ENCODE assay signal across 24 mouse cellular contexts in the genomic region with DNA sequence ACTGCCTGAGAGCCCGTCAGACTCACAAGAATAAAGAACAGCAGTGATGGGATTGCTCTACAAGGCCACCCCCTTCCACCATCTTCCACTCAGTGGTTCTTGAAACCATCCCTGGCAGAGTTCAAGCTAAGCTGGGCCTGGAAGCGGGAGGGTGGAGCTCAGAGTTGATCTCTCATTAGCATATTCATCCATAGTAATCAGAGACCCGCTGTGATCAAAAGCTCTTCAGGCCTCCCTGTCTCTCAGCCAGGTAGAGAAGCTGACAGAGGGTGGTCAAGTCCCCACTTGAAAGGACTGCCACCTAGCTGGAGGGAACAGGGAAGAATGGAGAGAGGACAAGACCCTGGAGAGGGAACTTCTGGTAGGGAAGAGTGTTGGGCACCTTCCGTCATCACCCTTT. TPM values are rescaled to one million over a fixed set of nuclear protein-coding genes. Genes with fewer than 3 reads are reported as not detected.
DNase-seq lines count a peak whose midpoint lies in the region; ATAC-seq lines count a peak whose summit lies in the region.
"Had no signal": no experiment of that assay in that cellular context is flagged by ENCODE, and none has a peak within 500 bp of the region (broad histone marks: within the 10 kb centered on the region; RNA-seq: fewer than 3 reads in every experiment).

No protein-coding gene starts in this region.

- H3K36me3 ChIP-seq in forebrain, embryonic 13.5 days (ENCODE audit: poor library complexity, severe bottlenecking), result peaks cover 55% of the 10 kb centered on the region
- H3K36me3 ChIP-seq in forebrain, embryonic 16.5 days (ENCODE audit: control insufficient read depth, insufficient read depth), result 0 out of 2 replicates have a peak, but pooled peaks cover 3% of the 10 kb centered on the region
- H3K36me3 ChIP-seq in heart, embryonic 12.5 days, result peaks cover 16% of the 10 kb centered on the region
- H3K36me3 ChIP-seq: G1E had no signal

- no peak overlapping the region for H3K4me3 ChIP-seq in forebrain, embryonic 13.5 days
- H3K4me3 ChIP-seq in forebrain, embryonic 16.5 days (replicated peaks; ENCODE audit: low read length), result no peak overlapping the region
- no peak overlapping the region for H3K4me3 ChIP-seq in heart, embryonic 12.5 days

- ATAC-seq in forebrain, embryonic 13.5 days, result no peak
- no peak for ATAC-seq in forebrain, embryonic 16.5 days
- ATAC-seq in heart, embryonic 12.5 days (ENCODE audit: insufficient number of reproducible peaks, low FRiP score), result no peak
- ATAC-seq: activated CD4-positive, CD25-positive, alpha-beta regulatory T cell, adult 4 months; CD4-positive, CD25-positive, alpha-beta regulatory T cell, adult 4 months; Patski had no signal

- no peaks in the 10 kb centered on the region for H3K27me3 ChIP-seq in forebrain, embryonic 13.5 days
- no peaks in the 10 kb centered on the region for H3K27me3 ChIP-seq in forebrain, embryonic 16.5 days (replicated peaks; ENCODE audit: control insufficient read depth, insufficient read depth, low read length)
- peaks cover 11% of the 10 kb centered on the region for H3K27me3 ChIP-seq in heart, embryonic 12.5 days (replicated peaks)
- H3K27me3 ChIP-seq: Patski had no signal

- H3K27ac ChIP-seq in forebrain, embryonic 13.5 days, result no peak overlapping the region
- no peak overlapping the region for H3K27ac ChIP-seq in forebrain, embryonic 16.5 days (ENCODE audit: low read length)
- H3K27ac ChIP-seq in heart, embryonic 12.5 days (ENCODE audit: poor library complexity, severe bottlenecking), result no peak overlapping the region

- peaks cover 4% of the 10 kb centered on the region; the same call in 1 of the 2 replicates for H3K4me1 ChIP-seq in forebrain, embryonic 13.5 days
- no peaks in the 10 kb centered on the region for H3K4me1 ChIP-seq in forebrain, embryonic 16.5 days (replicated peaks; ENCODE audit: control insufficient read depth, insufficient read depth, low read length)
- H3K4me1 ChIP-seq in heart, embryonic 12.5 days (replicated peaks), result no peaks in the 10 kb centered on the region; the same call in 1 of the 2 replicates

- 50% methylated on average over 4 of the region's 4 CpGs for WGBS in forebrain, embryonic 13.5 days
- WGBS in forebrain, embryonic 16.5 days, result 38% methylated on average over 4 of the region's 4 CpGs
- 50% methylated on average over 4 of the region's 4 CpGs for WGBS in heart, embryonic 12.5 days

- 0 out of 2 replicates have a peak overlapping the region, but pooled peaks have one; percentile 6 for H3K9ac ChIP-seq in forebrain, embryonic 13.5 days
- no peak overlapping the region for H3K9ac ChIP-seq in forebrain, embryonic 16.5 days (replicated peaks; ENCODE audit: low read depth, low read length)
- no peak overlapping the region for H3K9ac ChIP-seq in heart, embryonic 12.5 days

- no peaks in the 10 kb centered on the region for H3K9me3 ChIP-seq in forebrain, embryonic 13.5 days (replicated peaks)
- H3K9me3 ChIP-seq in forebrain, embryonic 16.5 days (ENCODE audit: control insufficient read depth, low read length), result no peaks in the 10 kb centered on the region
- no peaks in the 10 kb centered on the region for H3K9me3 ChIP-seq in heart, embryonic 12.5 days (replicated peaks)
- H3K9me3 ChIP-seq: G1E had no signal

- H3K4me2 ChIP-seq in forebrain, embryonic 13.5 days, result no peak overlapping the region
- no peak overlapping the region for H3K4me2 ChIP-seq in forebrain, embryonic 16.5 days (ENCODE audit: low read length)
- no peak overlapping the region for H3K4me2 ChIP-seq in heart, embryonic 12.5 days

- DNase-seq in ES-CJ7 (ENCODE audit: low read depth, low spot score), result peak; percentile 82
- peak; percentile 59 for DNase-seq in R1 (ENCODE audit: low read depth, low spot score)
- DNase-seq in ZHBTc4 (ENCODE audit: low read depth, low spot score), result peak; percentile 84
- DNase-seq in adrenal gland, adult 2 months, result no peak
- DNase-seq in gastrocnemius, postnatal 4 days (ENCODE audit: low spot score in 2 of 2), result no peak
- DNase-seq: adrenal gland, adult 8-10 months; adrenal gland, postnatal 10 days; adrenal gland, postnatal 14 days; adrenal gland, postnatal 25 days; adrenal gland, postnatal 36 days; B cell, adult 2 months; cerebellum, adult 11 months; cerebellum, adult 11-12 months; cerebellum, adult 18-20 months; cerebellum, adult 2 months; cerebellum, adult 8-10 months; cerebellum, adult 9-10 months had no signal

RNA-seq across cellular contexts. Expression of a gene that starts 8.0 kb away (rescaled TPM):
- 2.1 and 2.6 TPM in 2 replicates for polyA plus RNA-seq in forebrain, embryonic 13.5 days (2015; fragmentation: Nextera tagmentation; extraction: Ambion mirVana)
- 2.7 and 3.7 TPM in 2 replicates for polyA plus RNA-seq in forebrain, embryonic 16.5 days (2015; fragmentation: Nextera tagmentation; extraction: Ambion mirVana)
- total RNA-seq in adrenal gland, adult 2 months (2021), result 1 to 10 TPM; 3.3 to 3.9 TPM
- 12.1 and 15.3 TPM in 2 replicates for polyA plus RNA-seq in adrenal gland, adult 2 months (2012; rRNA removed)
- total RNA-seq in gastrocnemius, postnatal 4 days (2021), result 1 to 10 TPM; 2.1 to 2.7 TPM
- 0.91 and 1.2 TPM in 2 replicates for polyA plus RNA-seq in heart, embryonic 12.5 days (2016; fragmentation: Nextera tagmentation; extraction: Ambion mirVana)
- polyA plus RNA-seq: activated CD4-positive, CD25-positive, alpha-beta regulatory T cell, adult 4 months; CD4-positive, CD25-positive, alpha-beta regulatory T cell, adult 4 months; G1E had no signal

RNA-seq across cellular contexts. Expression of a gene that starts 18.7 kb away (rescaled TPM):
- polyA plus RNA-seq in forebrain, embryonic 13.5 days (2015; fragmentation: Nextera tagmentation; extraction: Ambion mirVana), result 153 and 172 TPM in 2 replicates
- 176 and 179 TPM in 2 replicates for polyA plus RNA-seq in forebrain, embryonic 16.5 days (2015; fragmentation: Nextera tagmentation; extraction: Ambion mirVana)
- total RNA-seq in adrenal gland, adult 2 months (2021), result 100 to 1,000 TPM; 522 to 542 TPM
- polyA plus RNA-seq in adrenal gland, adult 2 months (2012; rRNA removed), result 195 and 222 TPM in 2 replicates
- 100 to 1,000 TPM; 282 to 290 TPM for total RNA-seq in gastrocnemius, postnatal 4 days (2021)
- polyA plus RNA-seq in heart, embryonic 12.5 days (2016; fragmentation: Nextera tagmentation; extraction: Ambion mirVana), result 218 and 221 TPM in 2 replicates

RNA-seq across cellular contexts. Expression of a gene that starts 28.8 kb away (rescaled TPM):
- polyA plus RNA-seq in forebrain, embryonic 13.5 days (2015; fragmentation: Nextera tagmentation; extraction: Ambion mirVana), result 288 and 308 TPM in 2 replicates
- polyA plus RNA-seq in forebrain, embryonic 16.5 days (2015; fragmentation: Nextera tagmentation; extraction: Ambion mirVana), result 287 and 297 TPM in 2 replicates
- 100 to 1,000 TPM in 1 of 2 experiments, 10 to 100 TPM in 1; 83.3 to 111 TPM for total RNA-seq in adrenal gland, adult 2 months (2021)
- 38.7 and 57.7 TPM in 2 replicates for polyA plus RNA-seq in adrenal gland, adult 2 months (2012; rRNA removed)
- total RNA-seq in gastrocnemius, postnatal 4 days (2021), result 10 to 100 TPM; 66.9 to 84.6 TPM
- polyA plus RNA-seq in heart, embryonic 12.5 days (2016; fragmentation: Nextera tagmentation; extraction: Ambion mirVana), result 192 and 193 TPM in 2 replicates

Comparison
In these comparisons a context has a peak if more than half of its experiments do, and no peak if none do; other contexts are left out.
1. DNase-seq: peak in ES-CJ7 (single experiment), R1 (single experiment) and ZHBTc4 (single experiment); none in adrenal gland, adult 2 months (single experiment) and gastrocnemius, postnatal 4 days (0 of 2).